Mouse (Mus musculus) heart, embryonic 15.5 days (tissue): ENCODE results near the gene Tas1r1. TPM values are rescaled to one million over a fixed set of nuclear protein-coding genes. Genes with fewer than 3 reads are reported as not detected.
A peak's percentile ranks its signal among the peaks of the same experiment; 100 is the strongest.

Experiments used
- ATAC-seq: fragments of 200-750 bp; cut with Nextera tagmentation; replicated peaks from 2 replicates; pipeline ENCODE4 v1.8.0; 2017; ENCODE audit warnings: low read depth, moderate TSS enrichment; ENCODE audit not compliant: insufficient number of reproducible peaks, insufficient read depth, low FRiP score
- H3K27ac ChIP-seq: fragments of 300-500 bp; sonication (generic); 2 replicates; pipeline ENCODE4 v1.5.1; 2015; ENCODE audit warnings: mild to moderate bottlenecking, inconsistent platforms
- H3K27me3 ChIP-seq: fragments of 300-500 bp; sonication (generic); 2 replicates; pipeline ENCODE4 v1.6.1; 2015; ENCODE audit warnings: inconsistent platforms
- H3K36me3 ChIP-seq: fragments of 300-500 bp; sonication (generic); 2 replicates; pipeline ENCODE4 v1.6.1; 2015; ENCODE audit warnings: mild to moderate bottlenecking, inconsistent platforms
- H3K4me1 ChIP-seq: fragments of 300-500 bp; sonication (generic); replicated peaks from 2 replicates; pipeline ENCODE4 v1.6.1; 2015; ENCODE audit warnings: inconsistent platforms
- H3K4me2 ChIP-seq: fragments of 300-500 bp; sonication (generic); 2 replicates; pipeline ENCODE4 v1.6.1; 2015; ENCODE audit warnings: inconsistent platforms, mild to moderate bottlenecking, moderate library complexity
- H3K4me3 ChIP-seq: fragments of 300-500 bp; sonication (generic); 2 replicates; pipeline ENCODE4 v1.5.1; 2015; ENCODE audit warnings: mild to moderate bottlenecking, inconsistent platforms
- H3K9ac ChIP-seq: fragments of 300-500 bp; sonication (generic); 2 replicates; pipeline ENCODE4 v1.6.1; 2015; ENCODE audit warnings: mild to moderate bottlenecking, inconsistent platforms
- H3K9me3 ChIP-seq: fragments of 300-500 bp; sonication (generic); replicated peaks from 2 replicates; pipeline ENCODE4 v1.6.1; 2016; ENCODE audit warnings: inconsistent platforms
- WGBS: fragments of 180-500 bp; shearing (Covaris S2); methylation state at CpG from one replicate; pipeline ENCODE4 v1.1.7; 2015; ENCODE audit warnings: mixed read lengths; 5-methylcytosine and 5-hydroxymethylcytosine counted together
- polyA plus RNA-seq: library from polyadenylated mRNA; unstranded; fragments of >200 nt; fragmentation: Nextera tagmentation; extraction: Ambion mirVana; gene quantifications from 2 replicates; pipeline ENCODE4 v1.2.1, GENCODE M21; 2015

The Tas1r1 gene
- polyA plus RNA-seq, result 0.25 and 0.46 TPM in 2 replicates

DNA sequence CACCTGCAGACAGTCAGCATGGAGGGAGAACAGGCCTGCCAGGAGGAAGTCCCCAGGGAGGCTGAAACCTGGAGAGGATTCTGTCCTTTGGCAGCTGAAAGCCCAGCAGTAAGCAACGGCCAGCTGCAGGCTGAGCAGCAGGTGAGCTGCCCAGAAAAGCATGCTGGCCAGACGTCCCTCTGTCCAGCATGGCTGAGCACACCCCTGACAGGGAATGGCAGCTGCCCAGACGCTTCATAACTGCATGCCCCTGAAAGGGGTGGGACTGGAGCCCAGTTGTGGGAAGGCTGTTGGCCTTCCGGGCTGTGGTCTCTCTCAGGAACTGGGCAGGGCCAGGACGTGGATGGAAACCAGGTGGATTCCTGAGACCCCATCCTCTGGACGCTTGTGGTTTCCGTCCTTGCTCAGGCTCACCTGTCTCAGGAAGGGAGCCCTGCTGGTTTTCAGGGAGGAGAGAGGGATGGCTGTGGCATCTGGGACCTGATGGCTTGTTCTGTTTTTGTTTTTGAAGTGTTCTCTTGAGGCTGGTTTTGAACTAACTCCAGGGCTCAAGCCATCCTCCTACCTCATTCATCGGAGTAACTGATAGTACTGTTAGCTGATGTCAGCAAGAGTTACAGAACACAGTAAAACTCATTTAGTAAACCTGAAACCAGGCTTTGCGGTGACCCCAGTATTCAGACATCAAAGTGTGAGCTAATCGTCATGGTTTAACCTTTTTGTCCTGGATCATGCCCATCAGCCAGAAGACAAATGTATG is at the start of gene Tas1r1:
Tas1r1 (minus strand) TSS at position 344 of the 760 bp plus-strand sequence.
- WGBS, result 38% methylated on average over 10 of the region's 10 CpGs
- no peak for ATAC-seq
- peaks cover 25% of the 10 kb centered on the region for H3K36me3 ChIP-seq
- H3K27ac ChIP-seq, result peak within 1 kb of the TSS; percentile 51; the same call in 1 of the 2 replicates
- H3K9me3 ChIP-seq, result no peaks in the 10 kb centered on the region
- H3K4me2 ChIP-seq, result peak within 1 kb of the TSS; percentile 96
- H3K4me1 ChIP-seq, result peaks cover 18% of the 10 kb centered on the region
- H3K27me3 ChIP-seq, result no peaks in the 10 kb centered on the region
- H3K4me3 ChIP-seq, result peak within 1 kb of the TSS; percentile 99
- H3K9ac ChIP-seq, result peak within 1 kb of the TSS; percentile 92

- H3K4me3 ChIP-seq, result peak overlapping the region; percentile 91
- no peaks in the 10 kb centered on the region for H3K9me3 ChIP-seq
- WGBS, result 40% methylated on average over 4 of the region's 4 CpGs
- H3K4me2 ChIP-seq, result peak overlapping the region; percentile 84
- no peaks in the 10 kb centered on the region for H3K27me3 ChIP-seq
- no peak overlapping the region for H3K27ac ChIP-seq
- peaks cover 38% of the 10 kb centered on the region for H3K4me1 ChIP-seq
- H3K36me3 ChIP-seq, result no peaks in the 10 kb centered on the region
- ATAC-seq, result no peak
- H3K9ac ChIP-seq, result no peak overlapping the region
These were observed 49.8 kb upstream of the Tas1r1 start for GRCm38 (mm10) chr4:152088133-152088532.

DNA sequence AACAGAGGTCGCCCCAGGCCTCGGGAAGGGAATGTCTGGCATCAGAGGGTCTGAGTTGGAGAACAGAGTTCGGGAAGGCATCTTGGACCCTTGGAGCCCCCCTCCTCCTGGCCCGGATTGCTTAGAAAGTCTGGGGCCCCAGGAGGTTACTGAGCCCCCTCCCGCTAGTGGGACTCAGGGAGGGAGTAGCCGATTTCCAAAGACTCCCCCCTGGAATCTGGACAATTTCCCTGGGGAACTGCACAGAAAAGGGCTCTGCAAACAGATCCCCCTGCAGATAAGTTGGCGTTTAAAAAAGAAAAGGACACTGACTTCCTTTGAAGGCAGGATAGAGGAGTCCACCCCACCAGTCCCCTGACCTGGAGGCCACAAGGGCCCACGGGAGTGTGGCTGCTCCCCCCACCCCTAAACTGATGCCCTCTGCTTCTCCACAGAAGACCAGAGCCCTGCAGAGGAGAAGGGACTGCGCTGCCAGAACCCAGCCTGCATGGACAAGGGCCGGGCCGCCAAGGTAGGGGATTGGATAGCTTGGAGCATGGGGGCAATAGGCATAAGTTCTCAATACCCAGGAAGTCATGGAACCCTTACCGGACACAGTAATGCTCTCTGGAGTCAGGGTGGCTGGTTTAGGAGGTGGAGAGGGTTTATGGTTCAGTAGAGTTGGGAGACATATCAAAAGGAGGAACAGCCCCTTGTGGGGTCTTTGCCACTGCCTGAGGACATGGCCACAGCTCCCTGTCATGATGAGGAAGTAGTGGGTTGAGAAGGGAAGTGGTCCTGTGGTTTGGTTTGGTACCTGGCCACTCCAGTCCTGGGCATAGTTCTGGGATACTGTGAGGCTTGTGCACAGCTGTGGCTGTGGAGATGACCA is 49.1 kb upstream of the Tas1r1 start:
- H3K9ac ChIP-seq, result peak overlapping the region; percentile 91
- H3K9me3 ChIP-seq, result no peaks in the 10 kb centered on the region
- peak overlapping the region; percentile 84 for H3K4me2 ChIP-seq
- no peaks in the 10 kb centered on the region for H3K27me3 ChIP-seq
- peak overlapping the region; percentile 63; the same call in 1 of the 2 replicates for H3K27ac ChIP-seq
- ATAC-seq, result no peak
- peaks cover 31% of the 10 kb centered on the region for H3K4me1 ChIP-seq
- H3K4me3 ChIP-seq, result peak overlapping the region; percentile 91
- no peaks in the 10 kb centered on the region for H3K36me3 ChIP-seq
- 5% methylated on average over 12 of the region's 12 CpGs for WGBS

DNA sequence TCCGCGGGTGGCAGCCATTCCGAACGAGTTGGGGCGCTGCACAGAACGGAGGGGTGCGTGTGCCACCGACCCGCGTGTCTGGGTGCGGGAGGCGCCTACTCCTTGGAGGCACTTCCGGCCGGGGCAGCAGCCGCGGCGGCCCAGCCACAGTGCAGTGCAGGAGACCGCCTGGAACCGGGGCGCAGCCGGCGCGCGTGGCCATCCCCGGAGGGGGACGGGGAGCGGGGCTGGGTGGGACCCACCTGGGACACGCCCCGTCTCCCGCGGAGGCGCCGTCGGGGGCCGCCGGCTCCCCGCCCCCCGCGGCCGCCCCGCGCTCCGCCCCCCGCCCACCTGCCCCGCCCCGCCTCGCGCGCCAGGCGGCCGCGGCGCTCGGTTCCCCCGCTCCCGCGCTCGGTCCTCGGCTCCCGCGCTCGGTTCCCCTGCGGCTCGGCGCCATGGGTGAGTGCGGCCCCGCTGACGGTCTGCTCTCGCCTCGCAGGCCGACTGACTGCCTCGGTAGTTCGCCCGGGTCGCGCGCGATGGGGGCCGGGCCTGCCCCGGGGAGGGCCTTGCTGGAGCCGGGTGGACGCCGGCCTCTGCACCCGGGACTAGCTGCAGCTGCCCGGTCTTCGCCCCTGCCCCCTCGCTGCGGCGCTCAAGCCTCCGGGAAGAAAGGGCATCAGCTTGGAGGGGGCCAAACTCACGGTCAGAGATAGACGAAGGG is 48.3 kb upstream of the Tas1r1 start:
- H3K4me3 ChIP-seq, result peak overlapping the region; percentile 91
- H3K4me2 ChIP-seq, result peak overlapping the region; percentile 84
- peaks cover 27% of the 10 kb centered on the region for H3K4me1 ChIP-seq
- no peaks in the 10 kb centered on the region for H3K9me3 ChIP-seq
- no peaks in the 10 kb centered on the region for H3K27me3 ChIP-seq
- H3K36me3 ChIP-seq, result no peaks in the 10 kb centered on the region
- H3K27ac ChIP-seq, result peak overlapping the region; percentile 63; the same call in 1 of the 2 replicates
- peak overlapping the region; percentile 91 for H3K9ac ChIP-seq
- peak; percentile 83 for ATAC-seq
- WGBS, result under 1% methylated on average over 75 of the region's 92 CpGs

- no peaks in the 10 kb centered on the region for H3K27me3 ChIP-seq
- no peak overlapping the region for H3K4me2 ChIP-seq
- H3K9me3 ChIP-seq, result no peaks in the 10 kb centered on the region
- H3K9ac ChIP-seq, result no peak overlapping the region
- 82% methylated on average over 7 of the region's 7 CpGs for WGBS
- no peaks in the 10 kb centered on the region for H3K36me3 ChIP-seq
- H3K4me3 ChIP-seq, result no peak overlapping the region
- H3K4me1 ChIP-seq, result peaks cover 24% of the 10 kb centered on the region
- no peak for ATAC-seq
- no peak overlapping the region for H3K27ac ChIP-seq
These were observed 46.2 kb upstream of the Tas1r1 start for GRCm38 (mm10) chr4:152084616-152085015.

DNA sequence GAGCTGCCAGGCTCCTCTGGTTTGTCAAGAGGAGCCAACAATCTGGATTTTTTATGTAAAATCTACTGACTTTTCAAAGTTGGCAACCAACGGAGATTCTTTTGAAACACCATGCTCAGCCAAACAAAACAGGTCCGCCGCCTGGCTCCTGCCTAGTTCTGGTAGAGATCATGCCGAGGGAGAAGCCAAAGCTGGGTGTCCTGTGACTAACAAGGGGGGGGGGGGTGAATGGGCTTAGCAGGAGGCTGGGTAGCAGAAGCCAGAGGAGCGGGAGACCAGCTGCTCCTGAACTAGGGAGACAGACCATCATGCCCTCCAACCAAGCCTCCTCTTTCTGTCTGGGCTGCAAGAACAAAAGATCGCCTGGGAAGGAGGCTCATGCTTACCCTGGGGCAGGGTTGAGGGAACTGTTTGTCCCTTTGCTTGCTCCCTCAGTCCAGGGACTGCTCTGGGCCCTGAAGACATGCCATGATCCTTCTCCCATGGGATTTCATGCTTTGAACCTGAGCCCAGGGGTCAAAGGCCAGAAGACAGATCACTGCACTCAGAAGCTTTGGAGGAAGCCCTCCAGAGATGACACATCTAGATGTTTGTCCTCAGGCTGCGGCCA is 45.3 kb upstream of the Tas1r1 start:
- Histone ChIP-seq H3K4me2 (no peak overlapping the region), H3K36me3 (no peaks in the 10 kb centered on the region), H3K9me3 (no peaks in the 10 kb centered on the region), H3K27me3 (no peaks in the 10 kb centered on the region), H3K4me1 (peaks cover 18% of the 10 kb centered on the region), H3K9ac (no peak overlapping the region), H3K4me3 (no peak overlapping the region), H3K27ac (no peak overlapping the region)
- WGBS, result 63% methylated on average over 7 of the region's 7 CpGs
- ATAC-seq, result no peak

DNA sequence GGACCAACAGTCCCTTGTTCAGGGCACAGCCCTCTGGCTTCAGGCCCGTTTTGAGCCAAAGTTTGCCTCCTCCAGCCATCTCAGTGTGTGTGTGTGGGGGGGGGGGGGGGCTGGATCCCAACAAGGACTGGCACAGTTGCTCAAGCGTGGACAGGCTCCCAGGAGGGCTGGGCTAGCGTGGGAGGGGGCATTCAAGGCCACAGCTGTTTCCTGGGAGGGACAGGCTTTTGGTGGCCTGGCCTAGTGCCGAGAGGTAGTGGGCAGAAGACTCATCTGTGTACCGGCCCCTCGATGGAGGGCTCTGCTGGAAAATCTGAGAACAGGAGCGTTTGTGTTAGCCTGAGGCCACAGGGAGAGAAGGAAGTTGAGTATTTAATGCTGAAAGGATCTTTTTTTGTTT is 41.6 kb upstream of the Tas1r1 start:
- no peaks in the 10 kb centered on the region; the same call in 1 of the 2 replicates for H3K27me3 ChIP-seq
- ATAC-seq, result no peak
- H3K9me3 ChIP-seq, result no peaks in the 10 kb centered on the region
- H3K4me2 ChIP-seq, result no peak overlapping the region
- no peak overlapping the region for H3K4me3 ChIP-seq
- 62% methylated on average over 7 of the region's 7 CpGs for WGBS
- no peaks in the 10 kb centered on the region for H3K36me3 ChIP-seq
- no peaks in the 10 kb centered on the region for H3K4me1 ChIP-seq
- no peak overlapping the region for H3K27ac ChIP-seq
- H3K9ac ChIP-seq, result no peak overlapping the region

DNA sequence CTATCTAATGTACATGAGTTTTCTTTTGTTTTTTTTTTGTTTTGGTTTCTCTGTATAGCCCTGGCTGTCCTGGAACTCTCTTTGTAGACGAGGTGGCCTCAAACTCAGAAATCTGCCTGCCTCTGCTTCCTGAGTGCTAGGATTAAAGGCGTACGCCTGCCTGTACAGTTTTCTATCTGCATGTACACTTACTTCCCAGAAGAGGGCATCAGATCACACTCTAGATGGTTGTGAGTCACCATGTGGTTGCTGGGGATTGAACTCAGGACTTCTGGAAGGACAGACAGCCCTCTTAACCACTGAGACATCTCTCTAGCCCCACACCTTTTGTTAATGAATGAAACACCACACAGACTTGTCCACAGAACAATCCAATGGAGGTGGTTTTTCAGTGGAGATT is 40.9 kb upstream of the Tas1r1 start:
- no peak for ATAC-seq
- no peaks in the 10 kb centered on the region for H3K4me1 ChIP-seq
- H3K27ac ChIP-seq, result no peak overlapping the region
- H3K4me2 ChIP-seq, result no peak overlapping the region
- 92% methylated on average over 3 of the region's 3 CpGs for WGBS
- H3K9ac ChIP-seq, result no peak overlapping the region
- H3K9me3 ChIP-seq, result no peaks in the 10 kb centered on the region
- H3K36me3 ChIP-seq, result no peaks in the 10 kb centered on the region
- H3K4me3 ChIP-seq, result no peak overlapping the region
- no peaks in the 10 kb centered on the region; the same call in 1 of the 2 replicates for H3K27me3 ChIP-seq

DNA sequence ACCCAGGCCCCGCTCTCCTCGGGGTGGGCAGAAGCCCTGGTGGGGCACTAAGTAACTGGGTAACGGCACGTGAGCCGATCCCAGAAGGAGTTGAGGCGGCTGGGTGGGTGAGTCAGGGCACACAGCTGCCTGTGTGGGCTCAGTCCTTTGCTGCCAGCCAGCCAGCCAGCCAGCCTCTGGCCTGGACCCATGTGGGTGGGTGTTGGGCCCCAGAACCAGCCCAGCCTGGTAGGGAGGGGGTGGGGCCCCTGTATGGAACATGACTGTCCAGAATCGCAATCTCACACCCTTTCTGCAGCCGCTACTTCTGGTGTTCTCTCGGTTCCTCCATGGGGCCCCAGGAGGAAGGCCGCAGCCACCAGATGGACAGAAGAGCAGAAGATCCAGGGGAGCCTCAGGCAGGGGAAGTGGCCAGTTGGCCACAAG is 39.8 kb upstream of the Tas1r1 start:
- H3K36me3 ChIP-seq, result no peaks in the 10 kb centered on the region
- no peaks in the 10 kb centered on the region for H3K9me3 ChIP-seq
- no peaks in the 10 kb centered on the region; the same call in 1 of the 2 replicates for H3K27me3 ChIP-seq
- H3K4me3 ChIP-seq, result no peak overlapping the region
- H3K4me2 ChIP-seq, result no peak overlapping the region
- no peak overlapping the region for H3K27ac ChIP-seq
- 0 out of 2 replicates have a peak, but pooled peaks cover 4% of the 10 kb centered on the region for H3K4me1 ChIP-seq
- no peak for ATAC-seq
- no peak overlapping the region for H3K9ac ChIP-seq
- 83% methylated on average over 10 of the region's 10 CpGs for WGBS

GRCm38 (mm10) chr4:152077191-152077590 is 38.8 kb upstream of the Tas1r1 start:
- ATAC-seq, result no peak
- peaks cover 11% of the 10 kb centered on the region for H3K4me1 ChIP-seq
- WGBS, result 82% methylated on average over 9 of the region's 9 CpGs

More at GRCm38 (mm10) chr4:152077191-152077590, 38.8 kb upstream of the Tas1r1 start:
- no peak overlapping the region for H3K4me3 ChIP-seq
- no peaks in the 10 kb centered on the region for H3K9me3 ChIP-seq
- no peaks in the 10 kb centered on the region; the same call in 1 of the 2 replicates for H3K27me3 ChIP-seq
- no peak overlapping the region for H3K27ac ChIP-seq
- H3K4me2 ChIP-seq, result no peak overlapping the region
- no peaks in the 10 kb centered on the region for H3K36me3 ChIP-seq
- no peak overlapping the region for H3K9ac ChIP-seq
